Mouse (Mus musculus) neural tube, embryonic 15.5 days (tissue): Measurements from ENCODE around the gene Mif4gd. TPM values are rescaled to one million over a fixed set of nuclear protein-coding genes. Genes with fewer than 3 reads are reported as not detected.

Experiments
- ATAC-seq: fragments of 200-750 bp; cut with Nextera tagmentation; 2 replicates; pipeline ENCODE4 v1.8.0; 2017; ENCODE audit warnings: mild to moderate bottlenecking, moderate TSS enrichment, moderate library complexity; ENCODE audit not compliant: low FRiP score
- H3K27ac ChIP-seq: fragments of 300-500 bp; sonication (generic); replicated peaks from 2 replicates; pipeline ENCODE4 v1.5.1; 2015; ENCODE audit warnings: mild to moderate bottlenecking, inconsistent platforms
- H3K27me3 ChIP-seq: fragments of 300-500 bp; sonication (generic); replicated peaks from 2 replicates; pipeline ENCODE4 v1.6.1; 2015; ENCODE audit warnings: inconsistent platforms
- H3K36me3 ChIP-seq: fragments of 300-500 bp; sonication (generic); 2 replicates; pipeline ENCODE4 v1.6.1; 2015; ENCODE audit warnings: inconsistent platforms
- H3K4me1 ChIP-seq: fragments of 300-500 bp; sonication (generic); 2 replicates; pipeline ENCODE4 v1.6.1; 2015; ENCODE audit warnings: inconsistent platforms
- H3K4me2 ChIP-seq: fragments of 300-500 bp; sonication (generic); 2 replicates; pipeline ENCODE4 v1.6.1; 2015; ENCODE audit warnings: inconsistent platforms, mild to moderate bottlenecking, moderate library complexity
- H3K4me3 ChIP-seq: fragments of 300-500 bp; sonication (generic); replicated peaks from 2 replicates; pipeline ENCODE4 v1.5.1; 2015; ENCODE audit warnings: mild to moderate bottlenecking, inconsistent platforms
- H3K9ac ChIP-seq: fragments of 300-500 bp; sonication (generic); replicated peaks from 2 replicates; pipeline ENCODE4 v1.6.1; 2015; ENCODE audit warnings: mild to moderate bottlenecking, inconsistent platforms
- H3K9me3 ChIP-seq: fragments of 300-500 bp; sonication (generic); replicated peaks from 2 replicates; pipeline ENCODE4 v1.6.1; 2016; ENCODE audit warnings: inconsistent platforms
- WGBS: fragments of 180-500 bp; shearing (Covaris S2); methylation state at CpG from one replicate; pipeline ENCODE4 v1.1.7; 2015; ENCODE audit warnings: mixed read lengths; 5-methylcytosine and 5-hydroxymethylcytosine counted together
- polyA plus RNA-seq: library from polyadenylated mRNA; unstranded; fragments of >200 nt; fragmentation: Nextera tagmentation; extraction: Ambion mirVana; gene quantifications from 2 replicates; pipeline ENCODE4 v1.2.1, GENCODE M21; 2015

Gene Mif4gd
- polyA plus RNA-seq, 1 experiment from 2014 or later: 11.5 TPM

- no peak for ATAC-seq
Measured at GRCm38 (mm10) chr11:115642705-115643104, 29.9 kb upstream of the Mif4gd start.

DNA sequence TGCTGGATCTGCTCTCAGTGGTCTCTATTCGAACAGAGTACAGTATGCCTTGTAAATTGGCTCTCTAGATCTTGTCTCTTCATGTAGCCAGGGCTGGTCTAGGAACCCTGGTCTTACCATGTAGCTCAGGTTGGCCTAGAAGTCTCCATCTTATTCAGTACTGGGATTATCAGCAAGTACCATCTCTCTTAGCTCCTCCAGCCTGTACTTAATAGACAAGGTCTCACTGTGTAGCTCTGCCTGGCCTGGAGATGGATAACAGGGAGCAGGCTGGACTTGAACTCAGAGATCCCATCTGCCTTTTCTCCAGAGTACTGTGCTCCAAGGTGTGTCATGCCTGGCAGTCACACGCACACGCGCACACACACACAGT is 28.9 kb upstream of the Mif4gd start:
- Histone ChIP-seq H3K4me2 (no peak overlapping the region), H3K27ac (no peak overlapping the region), H3K4me3 (no peak overlapping the region), H3K9ac (no peak overlapping the region), H3K36me3 (peaks cover 28% of the 10 kb centered on the region), H3K27me3 (no peaks in the 10 kb centered on the region), H3K4me1 (no peaks in the 10 kb centered on the region), H3K9me3 (no peaks in the 10 kb centered on the region)
- no peak for ATAC-seq
- 93% methylated on average over 4 of the region's 4 CpGs for WGBS

More at GRCm38 (mm10) chr11:115642705-115643104, 29.9 kb upstream of the Mif4gd start:
- peaks cover 30% of the 10 kb centered on the region for H3K36me3 ChIP-seq
- no peaks in the 10 kb centered on the region for H3K9me3 ChIP-seq
- no peak overlapping the region for H3K4me2 ChIP-seq
- H3K4me3 ChIP-seq: no peak overlapping the region
- H3K9ac ChIP-seq: no peak overlapping the region
- no peaks in the 10 kb centered on the region for H3K4me1 ChIP-seq
- H3K27me3 ChIP-seq: no peaks in the 10 kb centered on the region
- no peak overlapping the region for H3K27ac ChIP-seq
- 94% methylated on average over 2 of the region's 2 CpGs for WGBS

- Histone ChIP-seq H3K4me2 (no peak overlapping the region), H3K4me3 (no peak overlapping the region), H3K4me1 (no peaks in the 10 kb centered on the region), H3K9ac (no peak overlapping the region), H3K27me3 (no peaks in the 10 kb centered on the region), H3K27ac (no peak overlapping the region), H3K9me3 (no peaks in the 10 kb centered on the region), H3K36me3 (peaks cover 23% of the 10 kb centered on the region)
- WGBS: 55% methylated on average over 14 of the region's 14 CpGs
- ATAC-seq: no peak
Measured at GRCm38 (mm10) chr11:115640978-115641663, 28.4 kb upstream of the Mif4gd start.

DNA sequence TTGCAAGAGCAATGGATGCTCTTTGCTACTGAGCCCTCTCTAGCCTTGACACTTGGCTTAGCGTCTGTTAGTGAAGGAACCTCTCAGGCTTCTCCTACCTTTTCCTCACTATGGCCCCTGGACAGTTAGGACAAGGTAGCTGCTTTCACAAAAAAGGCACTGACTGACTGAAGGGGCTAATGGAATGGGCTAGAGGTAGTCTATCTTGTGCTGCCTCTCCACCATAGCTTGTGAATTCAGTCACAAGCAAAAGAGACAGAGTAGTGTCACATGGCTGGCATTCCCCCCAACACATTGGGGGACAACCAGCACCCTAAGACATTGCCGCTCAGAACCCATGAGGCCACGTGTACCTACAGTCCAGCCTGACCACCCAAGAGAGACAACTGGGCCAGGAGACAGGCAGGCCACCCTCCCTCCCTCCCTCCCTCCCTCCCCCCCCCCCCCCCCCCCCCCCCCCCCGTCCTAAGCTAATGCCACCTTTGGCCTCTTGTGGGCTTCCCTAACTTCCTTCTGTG is 27.6 kb upstream of the Mif4gd start:
- H3K9me3 ChIP-seq: no peaks in the 10 kb centered on the region
- 89% methylated on average over 3 of the region's 4 CpGs for WGBS
- H3K4me3 ChIP-seq: no peak overlapping the region
- H3K4me2 ChIP-seq: no peak overlapping the region
- no peak overlapping the region for H3K27ac ChIP-seq
- H3K4me1 ChIP-seq: no peaks in the 10 kb centered on the region
- no peaks in the 10 kb centered on the region for H3K27me3 ChIP-seq
- no peak overlapping the region for H3K9ac ChIP-seq
- no peak for ATAC-seq
- peaks cover 20% of the 10 kb centered on the region for H3K36me3 ChIP-seq

DNA sequence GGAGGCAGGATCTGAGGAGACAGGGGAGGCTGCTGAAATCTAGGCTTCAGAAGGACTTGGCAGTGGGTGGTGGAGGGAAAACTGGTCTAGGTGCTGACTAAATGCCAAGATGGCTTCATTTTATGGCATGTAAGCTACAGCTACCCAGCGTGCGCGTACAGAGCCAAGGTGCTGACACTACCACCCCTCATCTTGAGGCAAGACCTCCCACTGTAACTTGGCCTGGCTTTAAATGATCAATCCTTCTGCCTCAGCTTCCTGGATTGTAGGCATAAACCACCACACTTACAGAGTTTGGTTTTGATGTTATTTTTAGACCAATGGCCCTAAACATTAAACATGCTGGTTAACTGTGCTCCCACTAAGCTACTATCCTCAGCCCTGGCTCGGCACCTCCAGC is 26.8 kb upstream of the Mif4gd start:
- ATAC-seq: no peak

GRCm38 (mm10) chr11:115638498-115639409 is 26.0 kb upstream of the Mif4gd start:
- no peak overlapping the region for H3K9ac ChIP-seq
- H3K27ac ChIP-seq: no peak overlapping the region
- no peak overlapping the region for H3K4me3 ChIP-seq
- no peaks in the 10 kb centered on the region for H3K27me3 ChIP-seq
- no peak for ATAC-seq
- 82% methylated on average over 5 of the region's 5 CpGs for WGBS
- H3K9me3 ChIP-seq: no peaks in the 10 kb centered on the region
- H3K4me2 ChIP-seq: no peak overlapping the region
- peaks cover 9% of the 10 kb centered on the region for H3K36me3 ChIP-seq
- H3K4me1 ChIP-seq: no peaks in the 10 kb centered on the region

More for the DNA sequence above, 26.8 kb upstream of the Mif4gd start:
- WGBS: 83% methylated on average over 4 of the region's 4 CpGs
- no peak overlapping the region for H3K27ac ChIP-seq
- no peaks in the 10 kb centered on the region for H3K27me3 ChIP-seq
- H3K36me3 ChIP-seq: peaks cover 14% of the 10 kb centered on the region
- no peak overlapping the region for H3K4me3 ChIP-seq
- no peaks in the 10 kb centered on the region for H3K9me3 ChIP-seq
- no peak overlapping the region for H3K4me2 ChIP-seq
- no peaks in the 10 kb centered on the region for H3K4me1 ChIP-seq
- no peak overlapping the region for H3K9ac ChIP-seq

GRCm38 (mm10) chr11:115636960-115637359 is 24.2 kb upstream of the Mif4gd start:
- H3K4me1 ChIP-seq: no peaks in the 10 kb centered on the region
- no peak overlapping the region for H3K9ac ChIP-seq
- no peaks in the 10 kb centered on the region for H3K27me3 ChIP-seq
- H3K4me3 ChIP-seq: no peak overlapping the region
- WGBS: 80% methylated on average over 3 of the region's 3 CpGs
- no peak overlapping the region for H3K27ac ChIP-seq
- H3K9me3 ChIP-seq: no peaks in the 10 kb centered on the region
- H3K36me3 ChIP-seq: no peaks in the 10 kb centered on the region
- no peak for ATAC-seq
- no peak overlapping the region for H3K4me2 ChIP-seq

GRCm38 (mm10) chr11:115635484-115635883 is 22.7 kb upstream of the Mif4gd start:
- no peaks in the 10 kb centered on the region for H3K36me3 ChIP-seq
- H3K9ac ChIP-seq: no peak overlapping the region
- no peaks in the 10 kb centered on the region for H3K4me1 ChIP-seq
- H3K9me3 ChIP-seq: no peaks in the 10 kb centered on the region
- H3K27me3 ChIP-seq: no peaks in the 10 kb centered on the region
- no peak for ATAC-seq
- H3K4me3 ChIP-seq: no peak overlapping the region
- H3K27ac ChIP-seq: no peak overlapping the region
- no peak overlapping the region for H3K4me2 ChIP-seq
- 73% methylated on average over 8 of the region's 8 CpGs for WGBS

DNA sequence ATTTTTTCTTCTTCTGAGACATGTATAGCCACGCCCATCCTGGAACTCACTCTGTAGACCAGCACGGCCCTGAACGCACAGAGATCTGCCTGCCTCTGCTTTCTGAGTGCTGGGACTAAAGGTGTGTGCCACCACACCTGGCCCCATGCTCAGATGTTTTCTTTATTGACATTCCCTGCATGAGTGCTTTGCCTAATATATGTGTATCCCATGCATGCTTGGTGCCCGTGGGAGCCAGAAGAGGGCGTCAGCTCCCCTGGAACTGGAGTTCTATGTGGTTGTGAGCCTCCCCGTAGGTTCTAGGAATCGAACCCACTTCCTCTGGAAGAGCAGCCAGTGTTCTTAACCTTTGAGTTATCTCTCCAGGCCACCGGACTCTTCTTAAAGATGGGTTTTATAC is 22.3 kb upstream of the Mif4gd start:
- Histone ChIP-seq H3K9ac (no peak overlapping the region), H3K4me3 (no peak overlapping the region), H3K36me3 (no peaks in the 10 kb centered on the region), H3K27me3 (no peaks in the 10 kb centered on the region), H3K27ac (no peak overlapping the region), H3K4me2 (no peak overlapping the region), H3K9me3 (no peaks in the 10 kb centered on the region), H3K4me1 (no peaks in the 10 kb centered on the region)
- no peak for ATAC-seq
- 89% methylated on average over 8 of the region's 8 CpGs for WGBS

GRCm38 (mm10) chr11:115634109-115634508 is 21.3 kb upstream of the Mif4gd start:
- 86% methylated on average over 3 of the region's 4 CpGs for WGBS
- no peak for ATAC-seq

DNA sequence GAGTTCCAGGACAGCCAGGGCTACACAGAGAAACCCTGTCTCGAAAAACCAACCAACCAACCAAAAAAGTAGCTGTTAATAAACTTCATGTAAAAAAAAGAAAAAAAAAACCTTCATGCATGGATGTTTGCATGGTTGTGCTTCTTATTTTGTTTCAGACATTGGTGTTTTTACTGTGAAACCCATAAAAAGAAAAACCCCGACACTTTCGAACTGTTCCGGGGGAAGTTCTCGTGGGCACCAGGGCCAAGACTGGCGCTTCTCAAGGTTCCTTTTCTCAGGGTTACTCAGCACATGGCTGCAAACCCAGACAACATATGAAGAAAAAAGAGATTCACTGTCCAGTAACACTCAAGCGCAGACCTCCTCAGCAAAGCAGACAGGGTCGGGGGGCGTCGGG is 20.1 kb upstream of the Mif4gd start:
- no peak for ATAC-seq
- Histone ChIP-seq H3K27me3 (no peaks in the 10 kb centered on the region), H3K27ac (no peak overlapping the region), H3K4me1 (peaks cover 4% of the 10 kb centered on the region; the same call in 1 of the 2 replicates), H3K9ac (no peak overlapping the region), H3K36me3 (no peaks in the 10 kb centered on the region), H3K4me2 (no peak overlapping the region), H3K9me3 (no peaks in the 10 kb centered on the region), H3K4me3 (no peak overlapping the region)
- WGBS: 92% methylated on average over 10 of the region's 10 CpGs

More at GRCm38 (mm10) chr11:115634109-115634508, 21.3 kb upstream of the Mif4gd start:
- no peaks in the 10 kb centered on the region for H3K36me3 ChIP-seq
- H3K9me3 ChIP-seq: no peaks in the 10 kb centered on the region
- H3K27me3 ChIP-seq: no peaks in the 10 kb centered on the region
- H3K4me1 ChIP-seq: no peaks in the 10 kb centered on the region
- no peak overlapping the region for H3K9ac ChIP-seq
- H3K4me3 ChIP-seq: no peak overlapping the region
- no peak overlapping the region for H3K27ac ChIP-seq
- H3K4me2 ChIP-seq: no peak overlapping the region

DNA sequence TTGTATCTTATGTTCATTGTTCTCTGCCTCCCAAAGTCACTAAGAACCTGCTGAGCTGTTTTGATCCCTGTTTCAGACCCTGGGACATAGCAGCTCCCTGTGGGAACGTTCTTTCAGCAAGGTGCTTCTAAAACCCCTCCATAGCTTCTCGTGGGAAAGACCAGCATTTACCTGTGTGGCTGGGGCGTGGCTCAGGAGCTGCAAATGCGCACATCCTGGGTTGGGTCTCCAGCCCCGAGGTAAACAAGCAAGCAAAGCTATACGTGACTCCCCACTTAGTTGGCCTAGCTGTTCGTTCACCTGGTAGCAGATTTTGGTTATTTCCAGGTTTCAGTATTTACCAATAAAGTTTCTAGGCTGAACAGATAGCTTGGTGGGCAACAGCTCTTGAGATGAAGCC is 19.5 kb upstream of the Mif4gd start:
- no peak overlapping the region for H3K27ac ChIP-seq
- no peaks in the 10 kb centered on the region for H3K27me3 ChIP-seq
- H3K36me3 ChIP-seq: no peaks in the 10 kb centered on the region
- H3K9ac ChIP-seq: no peak overlapping the region
- H3K9me3 ChIP-seq: no peaks in the 10 kb centered on the region
- no peak for ATAC-seq
- peaks cover 8% of the 10 kb centered on the region for H3K4me1 ChIP-seq
- WGBS: 83% methylated on average over 7 of the region's 7 CpGs
- no peak overlapping the region for H3K4me3 ChIP-seq
- no peak overlapping the region for H3K4me2 ChIP-seq
